Mouse (Mus musculus): ENCODE results near the gene Tlr9.

- no peak for TF ChIP-seq CTCF (IDR thresholded peaks at IDR 0.05; ENCODE audit: borderline replicate concordance, insufficient read depth, low read length)
- no peak for TF ChIP-seq POLR2A (IDR thresholded peaks at IDR 0.05; ENCODE audit: low read depth, low read length)
Measured at GRCm38 (mm10) chr9:106237401-106237800, 15.0 kb downstream of the Tlr9 start.
